Mouse (Mus musculus) kidney, adult 2 months (tissue): Measurements from ENCODE around the gene Calhm1. TPM values are rescaled to one million over a fixed set of nuclear protein-coding genes. Genes with fewer than 3 reads are reported as not detected.

Source experiments
- DNase-seq: peaks from one replicate; pipeline ENCODE4 v3.0.0; 2021
- H3K27ac ChIP-seq: fragments of 200-500 bp; 2 replicates; pipeline ENCODE4 v1.5.1; 2012; ENCODE audit warnings: low read depth, low read length, control low read depth, inconsistent platforms; ENCODE audit not compliant: insufficient read depth
- H3K27me3 ChIP-seq: fragments of 200-500 bp; replicated peaks from 2 replicates; pipeline ENCODE4 v1.6.1; 2012; ENCODE audit warnings: mild to moderate bottlenecking, moderate library complexity, low read length, inconsistent platforms; ENCODE audit not compliant: control insufficient read depth, insufficient read depth
- H3K36me3 ChIP-seq: fragments of 200-500 bp; 2 replicates; pipeline ENCODE4 v1.6.1; 2012; ENCODE audit warnings: mild to moderate bottlenecking, moderate library complexity, low read length, inconsistent platforms; ENCODE audit not compliant: control insufficient read depth, insufficient read depth
- H3K4me1 ChIP-seq: fragments of 200-500 bp; 2 replicates; pipeline ENCODE4 v1.6.1; 2011; ENCODE audit warnings: low read length; ENCODE audit not compliant: control insufficient read depth, insufficient read depth
- H3K4me3 ChIP-seq: fragments of 200-500 bp; 2 replicates; pipeline ENCODE4 v1.5.1; 2011; ENCODE audit warnings: mild to moderate bottlenecking, low read depth, low read length, control low read depth; ENCODE audit not compliant: insufficient read depth
- CTCF ChIP-seq: fragments of 200-500 bp; conservative IDR thresholded peaks from 2 replicates; pipeline ENCODE4 v1.5.1; 2011; ENCODE audit warnings: low read depth, mild to moderate bottlenecking, control low read depth, low read length, moderate library complexity, mixed read lengths; ENCODE audit not compliant: insufficient read depth, insufficient read length
- POLR2A ChIP-seq: fragments of 200-500 bp; IDR thresholded peaks from one replicate; pipeline ENCODE4 v1.6.1; 2011; ENCODE audit warnings: low read depth, low read length, control low read depth
- WGBS: fragments of 180-500 bp; shearing (Covaris S2); methylation state at CpG from one replicate; pipeline ENCODE4 v1.1.7; 2018; 5-methylcytosine and 5-hydroxymethylcytosine counted together
- polyA plus RNA-seq: library from polyadenylated mRNA; depleted of rRNA; stranded (reverse); fragments of >200 nt; gene quantifications from 2 replicates; pipeline ENCODE4 v1.2.3, GENCODE M21; 2012; rRNA removed

Gene Calhm1
- polyA plus RNA-seq, 1 experiment = not detected

GRCm38 (mm10) chr19:47118634-47119033, 25.4 kb downstream of the Calhm1 start:
- 90% methylated on average over 2 of the region's 2 CpGs for WGBS
- H3K4me3 ChIP-seq = no peak overlapping the region
- H3K27ac ChIP-seq = no peak overlapping the region
- TF ChIP-seq POLR2A = no peak
- TF ChIP-seq CTCF = no peak
- no peak for DNase-seq
- peaks cover 10% of the 10 kb centered on the region for H3K36me3 ChIP-seq
- H3K4me1 ChIP-seq = no peaks in the 10 kb centered on the region
- no peaks in the 10 kb centered on the region for H3K27me3 ChIP-seq

- H3K27ac ChIP-seq = no peak overlapping the region
- DNase-seq = no peak
- H3K4me3 ChIP-seq = no peak overlapping the region
- TF ChIP-seq CTCF = no peak
- TF ChIP-seq POLR2A = no peak
- no peaks in the 10 kb centered on the region; the same call in 1 of the 2 replicates for H3K36me3 ChIP-seq
- H3K4me1 ChIP-seq = no peaks in the 10 kb centered on the region
- WGBS = 87% methylated on average over 9 of the region's 9 CpGs
- no peaks in the 10 kb centered on the region for H3K27me3 ChIP-seq
These were observed 39.3 kb downstream of the Calhm1 start for GRCm38 (mm10) chr19:47104641-47105271.

- Histone ChIP-seq H3K36me3 (no peaks in the 10 kb centered on the region; the same call in none of the 2 replicates), H3K27me3 (no peaks in the 10 kb centered on the region), H3K4me1 (no peaks in the 10 kb centered on the region), H3K27ac (no peak overlapping the region), H3K4me3 (no peak overlapping the region)
- WGBS = 95% methylated on average over 5 of the region's 5 CpGs
- TF ChIP-seq CTCF (no peak), POLR2A (no peak)
- DNase-seq = no peak
These were observed 43.0 kb downstream of the Calhm1 start for GRCm38 (mm10) chr19:47101080-47101479.

Other genes starting within 250 kb of the Calhm1 start
- gene Ina, start 129.6 kb downstream of the Calhm1 start, polyA plus RNA-seq = 0.11 and 0.31 TPM in 2 replicates
- 32.2 and 36.3 TPM in 2 replicates for gene Nt5c2, start 129.1 kb downstream of the Calhm1 start, polyA plus RNA-seq
- 6.0 and 7.7 TPM in 2 replicates for gene Pcgf6, start 93.3 kb downstream of the Calhm1 start, polyA plus RNA-seq
- gene Taf5, start 76.5 kb downstream of the Calhm1 start, polyA plus RNA-seq = 1.6 and 1.8 TPM in 2 replicates
- 323 and 617 TPM in 2 replicates for gene Usmg5, start 53.6 kb downstream of the Calhm1 start, polyA plus RNA-seq
- 8.7 and 9.3 TPM in 2 replicates for gene Pdcd11, start 53.5 kb downstream of the Calhm1 start, polyA plus RNA-seq
- 5.4 and 5.7 TPM in 2 replicates for gene Calhm2, start 6.0 kb downstream of the Calhm1 start, polyA plus RNA-seq
- gene Calhm3, start 13.5 kb upstream of the Calhm1 start, polyA plus RNA-seq = not detected in 2 replicates
- 1.3 and 2.3 TPM in 2 replicates for gene Neurl1a, start 34.6 kb upstream of the Calhm1 start, polyA plus RNA-seq